Mouse (Mus musculus): ENCODE measurements around the gene Celf1. TPM values are rescaled to one million over a fixed set of nuclear protein-coding genes. Genes with fewer than 3 reads are reported as not detected.

Celf1 gene
- polyA plus RNA-seq, 1 experiment = 34.8 TPM

- H3K4me1 ChIP-seq (ENCODE audit: control insufficient read depth, insufficient read depth, low read length) = peaks cover 1% of the 10 kb centered on the region; the same call in 1 of the 2 replicates
- WGBS = 0% methylated on average over 6 of the region's 6 CpGs
- TF ChIP-seq CTCF (IDR thresholded peaks at IDR 0.05; ENCODE audit: control insufficient read depth, insufficient read depth, low read length) (no peak), POLR2A (IDR thresholded peaks at IDR 0.05; ENCODE audit: borderline replicate concordance, control insufficient read depth, low read depth, low read length) (no peak)
- H3K4me3 ChIP-seq (replicated peaks; ENCODE audit: control insufficient read depth, low read depth, low read length) = peak overlapping the region; percentile 78
- H3K27ac ChIP-seq (ENCODE audit: control insufficient read depth, insufficient read depth, low read depth, low read length, poor library complexity) = peak overlapping the region; percentile 87; the same call in 1 of the 2 replicates
Measured at GRCm38 (mm10) chr2:91053181-91053933, 113.2 kb downstream of the Celf1 start.

- WGBS = under 1% methylated on average over 40 of the region's 40 CpGs
- Histone ChIP-seq H3K4me1 (ENCODE audit: control insufficient read depth, insufficient read depth, low read length) (peaks cover 1% of the 10 kb centered on the region; the same call in 1 of the 2 replicates), H3K27ac (ENCODE audit: control insufficient read depth, insufficient read depth, low read depth, low read length, poor library complexity) (peak within 1 kb of the TSS; percentile 87), H3K4me3 (replicated peaks; ENCODE audit: control insufficient read depth, low read depth, low read length) (peak within 1 kb of the TSS; percentile 90)
- peak; percentile 76; the same call in 1 of the 2 replicates for TF ChIP-seq POLR2A (IDR thresholded peaks at IDR 0.05; ENCODE audit: borderline replicate concordance, control insufficient read depth, low read depth, low read length)
- no peak for TF ChIP-seq CTCF (IDR thresholded peaks at IDR 0.05; ENCODE audit: control insufficient read depth, insufficient read depth, low read length)
Measured at GRCm38 (mm10) chr2:91053934-91054382, 113.8 kb downstream of the Celf1 start, which contains the start of gene Psmc3. TSS of gene Psmc3 (plus strand) at chr2:91054009.

- H3K4me3 ChIP-seq (replicated peaks; ENCODE audit: control insufficient read depth, low read depth, low read length) = no peak overlapping the region
- 89% methylated on average over 5 of the region's 5 CpGs for WGBS
- TF ChIP-seq POLR2A (IDR thresholded peaks at IDR 0.05; ENCODE audit: borderline replicate concordance, control insufficient read depth, low read depth, low read length) = no peak
- TF ChIP-seq CTCF (IDR thresholded peaks at IDR 0.05; ENCODE audit: control insufficient read depth, insufficient read depth, low read length) = no peak
- H3K4me1 ChIP-seq (ENCODE audit: control insufficient read depth, insufficient read depth, low read length) = no peaks in the 10 kb centered on the region; the same call in 1 of the 2 replicates
- H3K27ac ChIP-seq (ENCODE audit: control insufficient read depth, insufficient read depth, low read depth, low read length, poor library complexity) = no peak overlapping the region
Measured at GRCm38 (mm10) chr2:91058435-91058834, 118.3 kb downstream of the Celf1 start.

- Histone ChIP-seq H3K4me3 (replicated peaks; ENCODE audit: control insufficient read depth, low read depth, low read length) (no peak overlapping the region), H3K27ac (ENCODE audit: control insufficient read depth, insufficient read depth, low read depth, low read length, poor library complexity) (no peak overlapping the region), H3K4me1 (ENCODE audit: control insufficient read depth, insufficient read depth, low read length) (no peaks in the 10 kb centered on the region; the same call in 1 of the 2 replicates)
- TF ChIP-seq CTCF (IDR thresholded peaks at IDR 0.05; ENCODE audit: control insufficient read depth, insufficient read depth, low read length) (no peak), POLR2A (IDR thresholded peaks at IDR 0.05; ENCODE audit: borderline replicate concordance, control insufficient read depth, low read depth, low read length) (no peak)
- WGBS = 93% methylated on average over 2 of the region's 2 CpGs
Measured at GRCm38 (mm10) chr2:91059376-91059775, 119.2 kb downstream of the Celf1 start.

- Histone ChIP-seq H3K4me3 (replicated peaks; ENCODE audit: control insufficient read depth, low read depth, low read length) (no peak overlapping the region), H3K4me1 (ENCODE audit: control insufficient read depth, insufficient read depth, low read length) (no peaks in the 10 kb centered on the region; the same call in 1 of the 2 replicates), H3K27ac (ENCODE audit: control insufficient read depth, insufficient read depth, low read depth, low read length, poor library complexity) (peak overlapping the region; percentile 8)
- TF ChIP-seq POLR2A (IDR thresholded peaks at IDR 0.05; ENCODE audit: borderline replicate concordance, control insufficient read depth, low read depth, low read length) (no peak), CTCF (IDR thresholded peaks at IDR 0.05; ENCODE audit: control insufficient read depth, insufficient read depth, low read length) (peak; percentile 55)
- 76% methylated on average over 10 of the region's 10 CpGs for whole genome bisulfite sequencing
Measured at GRCm38 (mm10) chr2:91060544-91061355, 120.6 kb downstream of the Celf1 start.

GRCm38 (mm10) chr2:91061849-91062481 is 121.8 kb downstream of the Celf1 start:
- TF ChIP-seq POLR2A (IDR thresholded peaks at IDR 0.05; ENCODE audit: borderline replicate concordance, control insufficient read depth, low read depth, low read length) (no peak), CTCF (IDR thresholded peaks at IDR 0.05; ENCODE audit: control insufficient read depth, insufficient read depth, low read length) (no peak)
- H3K4me1 ChIP-seq (ENCODE audit: control insufficient read depth, insufficient read depth, low read length) = no peaks in the 10 kb centered on the region; the same call in 1 of the 2 replicates
- H3K27ac ChIP-seq (ENCODE audit: control insufficient read depth, insufficient read depth, low read depth, low read length, poor library complexity) = no peak overlapping the region
- 84% methylated on average over 6 of the region's 6 CpGs for WGBS
- H3K4me3 ChIP-seq (replicated peaks; ENCODE audit: control insufficient read depth, low read depth, low read length) = no peak overlapping the region

GRCm38 (mm10) chr2:91062779-91063606 is 122.8 kb downstream of the Celf1 start:
- 92% methylated on average over 16 of the region's 16 CpGs for WGBS
- no peak for TF ChIP-seq CTCF (IDR thresholded peaks at IDR 0.05; ENCODE audit: control insufficient read depth, insufficient read depth, low read length)
- no peak for TF ChIP-seq POLR2A (IDR thresholded peaks at IDR 0.05; ENCODE audit: borderline replicate concordance, control insufficient read depth, low read depth, low read length)
- Histone ChIP-seq H3K4me1 (ENCODE audit: control insufficient read depth, insufficient read depth, low read length) (no peaks in the 10 kb centered on the region; the same call in 1 of the 2 replicates), H3K27ac (ENCODE audit: control insufficient read depth, insufficient read depth, low read depth, low read length, poor library complexity) (no peak overlapping the region), H3K4me3 (replicated peaks; ENCODE audit: control insufficient read depth, low read depth, low read length) (no peak overlapping the region)
